Mouse (Mus musculus): ENCODE measurements around the gene Itprip. TPM values are rescaled to one million over a fixed set of nuclear protein-coding genes. Genes with fewer than 3 reads are reported as not detected.

The Itprip gene
- polyA plus RNA-seq, 1 experiment from 2014 or later = 3.1 TPM

DNA sequence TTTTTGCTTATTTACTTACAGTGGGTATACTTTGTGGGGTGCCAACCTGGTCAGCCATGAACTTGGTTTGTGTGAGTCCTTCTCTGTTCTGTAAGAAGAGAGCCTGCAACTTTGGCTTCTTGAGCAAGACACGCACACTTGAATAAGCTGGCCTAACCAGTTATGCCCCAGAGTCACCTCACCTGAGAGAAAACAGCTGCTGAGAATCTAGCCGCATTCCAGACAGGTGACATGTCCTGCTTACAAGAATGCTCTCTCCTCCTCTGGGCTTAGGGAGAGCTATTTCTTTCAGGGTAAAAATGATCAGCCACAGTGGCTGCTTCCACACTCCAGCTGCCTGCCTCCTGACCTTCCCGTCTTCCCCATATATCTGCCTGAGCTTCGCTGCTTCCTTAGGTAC lies 9.9 kb upstream of the Itprip start:
- WGBS (ENCODE audit: missing documents) = 94% methylated on average over 4 of the region's 4 CpGs
- H3K79me2 ChIP-seq (ENCODE audit: inconsistent target) = no peaks in the 10 kb centered on the region
- no peaks in the 10 kb centered on the region for H3K36me3 ChIP-seq (ENCODE audit: inconsistent target)
- H3K27ac ChIP-seq = no peak overlapping the region
- no peak overlapping the region for H3K4me3 ChIP-seq (ENCODE audit: inconsistent target)

DNA sequence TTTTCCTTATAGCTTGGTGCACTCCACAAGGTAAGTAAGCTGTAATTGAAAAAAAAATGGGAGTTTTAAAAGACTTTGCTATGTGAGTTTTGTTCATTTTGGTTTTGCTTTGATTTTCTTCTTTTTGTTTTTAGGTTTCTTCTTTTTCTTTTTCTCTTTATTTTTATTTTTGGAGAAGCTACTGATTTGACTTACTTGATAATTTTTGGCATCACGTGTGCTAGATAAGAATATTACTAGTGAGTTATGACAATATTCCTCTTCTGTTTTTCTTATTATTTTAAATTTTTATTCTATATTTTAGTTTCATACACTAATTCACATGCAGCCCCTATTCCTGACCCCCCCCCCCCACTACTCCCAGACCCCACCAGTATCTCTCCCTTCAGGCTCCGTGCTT lies 7.9 kb upstream of the Itprip start:
- no peaks in the 10 kb centered on the region for H3K36me3 ChIP-seq (ENCODE audit: inconsistent target)
- WGBS (ENCODE audit: missing documents) = 100% methylated on average over 1 of the region's 2 CpGs
- H3K79me2 ChIP-seq (ENCODE audit: inconsistent target) = no peaks in the 10 kb centered on the region
- H3K27ac ChIP-seq = no peak overlapping the region
- H3K4me3 ChIP-seq (ENCODE audit: inconsistent target) = no peak overlapping the region

- 91% methylated on average over 7 of the region's 7 CpGs for WGBS (ENCODE audit: missing documents)
- Histone ChIP-seq H3K36me3 (ENCODE audit: inconsistent target) (no peaks in the 10 kb centered on the region), H3K27ac (no peak overlapping the region), H3K4me3 (ENCODE audit: inconsistent target) (no peak overlapping the region), H3K79me2 (ENCODE audit: inconsistent target) (no peaks in the 10 kb centered on the region)
Observed at GRCm38 (mm10) chr19:47925819-47926218, 6.7 kb upstream of the Itprip start.

DNA sequence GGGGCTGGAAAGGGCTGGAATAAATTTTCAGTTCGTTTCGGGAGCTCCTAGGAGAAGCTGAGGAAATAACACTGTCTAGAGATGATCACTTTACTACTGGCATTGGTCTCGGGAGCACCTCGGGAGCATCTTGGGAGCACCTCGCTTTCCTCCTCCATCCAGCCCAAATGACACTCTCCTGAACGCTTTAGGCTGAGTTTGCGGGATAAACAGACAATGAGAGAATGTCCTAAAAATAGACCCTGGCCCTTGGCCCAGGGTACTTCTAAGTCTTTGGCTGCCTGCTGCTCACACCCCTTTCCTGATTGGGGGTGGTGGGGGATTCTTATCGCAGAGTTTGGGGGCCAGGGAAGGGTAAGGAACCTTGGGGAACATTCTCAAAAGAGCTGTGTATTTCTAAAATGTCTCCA lies 872 bp upstream of the Itprip start:
- Histone ChIP-seq H3K36me3 (ENCODE audit: inconsistent target) (no peaks in the 10 kb centered on the region), H3K4me3 (ENCODE audit: inconsistent target) (peak overlapping the region; percentile 94), H3K79me2 (ENCODE audit: inconsistent target) (peaks cover 40% of the 10 kb centered on the region), H3K27ac (peak overlapping the region; percentile 93)
- under 1% methylated on average over 8 of the region's 8 CpGs for WGBS (ENCODE audit: missing documents)

DNA sequence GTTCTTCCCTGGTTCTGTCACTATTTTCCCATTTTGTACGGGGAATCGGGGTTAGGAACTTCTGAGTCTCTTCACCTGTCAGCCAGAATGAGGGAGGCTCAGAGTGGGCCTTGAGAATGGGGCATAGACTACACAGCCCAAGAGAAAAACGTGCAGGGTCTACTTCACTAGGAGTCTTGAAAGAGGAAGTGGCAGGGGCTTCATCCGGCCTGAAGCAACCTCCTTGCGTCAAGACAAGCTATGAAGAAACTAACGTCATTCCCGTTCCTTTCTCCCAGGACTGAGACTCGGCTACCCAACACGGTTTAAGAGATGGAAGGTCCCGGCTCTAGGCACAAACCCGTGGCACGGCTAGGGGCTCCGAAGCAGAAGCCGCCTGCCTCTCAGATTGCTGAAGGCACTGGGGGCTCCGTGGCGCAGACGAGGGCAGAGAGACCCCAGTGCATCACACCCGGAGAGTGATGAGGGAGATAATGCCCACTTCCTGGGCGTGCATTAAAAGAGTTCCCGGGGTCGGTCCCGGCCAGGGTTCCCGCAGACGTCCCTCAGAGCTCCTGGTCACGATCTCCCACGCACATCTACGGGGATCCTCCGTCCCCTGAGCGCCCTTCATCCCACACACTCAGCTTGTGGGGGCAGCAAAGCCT lies 521 bp downstream of the Itprip start:
- Histone ChIP-seq H3K79me2 (ENCODE audit: inconsistent target) (peaks cover 54% of the 10 kb centered on the region), H3K4me3 (ENCODE audit: inconsistent target) (peak overlapping the region; percentile 94), H3K27ac (peak overlapping the region; percentile 93), H3K36me3 (ENCODE audit: inconsistent target) (no peaks in the 10 kb centered on the region)
- under 1% methylated on average over 29 of the region's 29 CpGs for WGBS (ENCODE audit: missing documents)

DNA sequence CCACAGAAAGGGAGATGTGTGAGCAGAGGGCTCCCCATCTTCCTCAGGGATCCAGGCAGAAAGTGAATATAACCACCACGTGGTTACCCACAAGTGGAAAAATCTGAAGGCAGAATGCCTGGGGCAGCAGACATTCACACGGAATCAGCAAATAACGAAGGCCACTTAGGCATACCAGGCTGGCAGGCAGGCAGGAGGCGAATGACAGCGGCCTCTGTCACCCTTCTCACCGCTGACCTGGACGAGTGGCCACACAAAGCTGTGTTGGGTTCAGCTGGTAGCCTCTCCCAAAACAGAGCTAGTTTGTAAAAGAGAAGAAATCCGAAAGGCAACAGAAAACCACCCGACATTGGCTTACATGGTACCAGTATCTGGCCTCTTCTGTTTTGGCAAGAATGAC lies 1.1 kb downstream of the Itprip start:
- H3K27ac ChIP-seq = peak overlapping the region; percentile 93

GRCm38 (mm10) chr19:47917396-47917795 lies 1.7 kb downstream of the Itprip start:
- Histone ChIP-seq H3K27ac (no peak overlapping the region), H3K36me3 (ENCODE audit: inconsistent target) (no peaks in the 10 kb centered on the region), H3K79me2 (ENCODE audit: inconsistent target) (peaks cover 66% of the 10 kb centered on the region), H3K4me3 (ENCODE audit: inconsistent target) (no peak overlapping the region)
- WGBS (ENCODE audit: missing documents) = 75% methylated on average over 4 of the region's 4 CpGs

More for the DNA sequence above, 1.1 kb downstream of the Itprip start:
- peak overlapping the region; percentile 94 for H3K4me3 ChIP-seq (ENCODE audit: inconsistent target)
- H3K36me3 ChIP-seq (ENCODE audit: inconsistent target) = no peaks in the 10 kb centered on the region
- WGBS (ENCODE audit: missing documents) = 21% methylated on average over 9 of the region's 9 CpGs
- H3K79me2 ChIP-seq (ENCODE audit: inconsistent target) = peaks cover 59% of the 10 kb centered on the region

- 73% methylated on average over 4 of the region's 4 CpGs for WGBS (ENCODE audit: missing documents)
- H3K79me2 ChIP-seq (ENCODE audit: inconsistent target) = peaks cover 87% of the 10 kb centered on the region
- H3K27ac ChIP-seq = no peak overlapping the region
- no peak overlapping the region for H3K4me3 ChIP-seq (ENCODE audit: inconsistent target)
- H3K36me3 ChIP-seq (ENCODE audit: inconsistent target) = no peaks in the 10 kb centered on the region
Observed at GRCm38 (mm10) chr19:47915251-47915650, 3.8 kb downstream of the Itprip start.

DNA sequence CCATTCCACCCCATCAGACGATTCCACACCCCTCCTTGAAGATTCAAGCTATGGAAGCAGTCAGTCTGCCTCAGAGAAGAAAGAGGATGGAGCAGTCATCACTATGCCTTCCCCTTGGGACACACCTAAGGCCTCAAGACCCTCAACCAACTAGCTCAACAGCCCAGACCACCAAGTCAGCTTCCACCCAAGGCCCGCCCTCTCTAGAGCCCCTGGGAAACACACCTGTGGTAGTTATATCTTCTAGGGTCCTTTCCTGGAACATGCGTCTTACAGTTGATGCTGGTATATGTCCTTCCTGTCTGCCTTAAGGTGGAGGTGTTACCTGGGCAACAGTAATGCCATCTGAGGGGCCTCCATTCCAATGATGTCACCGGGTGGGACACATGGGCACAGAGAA lies 4.9 kb downstream of the Itprip start:
- Histone ChIP-seq H3K27ac (no peak overlapping the region), H3K36me3 (ENCODE audit: inconsistent target) (no peaks in the 10 kb centered on the region), H3K79me2 (ENCODE audit: inconsistent target) (peaks cover 95% of the 10 kb centered on the region), H3K4me3 (ENCODE audit: inconsistent target) (no peak overlapping the region)
- WGBS (ENCODE audit: missing documents) = 96% methylated on average over 4 of the region's 4 CpGs

DNA sequence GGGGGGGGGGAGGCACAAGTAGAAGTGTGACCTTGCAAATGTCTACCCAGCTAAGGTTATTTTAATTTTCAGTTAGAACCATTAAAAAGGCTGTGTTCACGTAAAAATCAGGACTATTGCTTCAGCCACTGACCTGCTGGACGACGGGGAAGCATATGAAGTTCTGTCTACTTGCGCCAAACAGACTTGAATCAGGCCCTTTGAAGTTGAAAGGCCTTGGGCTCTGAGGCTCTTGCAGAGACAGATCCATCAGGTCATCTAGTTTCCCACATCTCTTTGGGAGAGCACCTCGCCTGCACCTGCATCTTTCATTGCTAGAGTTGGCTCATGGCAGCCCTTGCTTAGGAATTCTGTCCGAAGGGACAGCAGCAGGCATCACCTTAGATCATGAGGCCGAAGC lies 5.8 kb downstream of the Itprip start:
- no peak overlapping the region for H3K27ac ChIP-seq
- peaks cover 98% of the 10 kb centered on the region for H3K79me2 ChIP-seq (ENCODE audit: inconsistent target)
- H3K4me3 ChIP-seq (ENCODE audit: inconsistent target) = no peak overlapping the region
- WGBS (ENCODE audit: missing documents) = 95% methylated on average over 7 of the region's 7 CpGs
- no peaks in the 10 kb centered on the region for H3K36me3 ChIP-seq (ENCODE audit: inconsistent target)

- Histone ChIP-seq H3K79me2 (ENCODE audit: inconsistent target) (peaks cover 95% of the 10 kb centered on the region), H3K4me3 (ENCODE audit: inconsistent target) (no peak overlapping the region), H3K36me3 (ENCODE audit: inconsistent target) (no peaks in the 10 kb centered on the region), H3K27ac (no peak overlapping the region)
- 71% methylated on average over 4 of the region's 4 CpGs for WGBS (ENCODE audit: missing documents)
Observed at GRCm38 (mm10) chr19:47910751-47911150, 8.3 kb downstream of the Itprip start.

DNA sequence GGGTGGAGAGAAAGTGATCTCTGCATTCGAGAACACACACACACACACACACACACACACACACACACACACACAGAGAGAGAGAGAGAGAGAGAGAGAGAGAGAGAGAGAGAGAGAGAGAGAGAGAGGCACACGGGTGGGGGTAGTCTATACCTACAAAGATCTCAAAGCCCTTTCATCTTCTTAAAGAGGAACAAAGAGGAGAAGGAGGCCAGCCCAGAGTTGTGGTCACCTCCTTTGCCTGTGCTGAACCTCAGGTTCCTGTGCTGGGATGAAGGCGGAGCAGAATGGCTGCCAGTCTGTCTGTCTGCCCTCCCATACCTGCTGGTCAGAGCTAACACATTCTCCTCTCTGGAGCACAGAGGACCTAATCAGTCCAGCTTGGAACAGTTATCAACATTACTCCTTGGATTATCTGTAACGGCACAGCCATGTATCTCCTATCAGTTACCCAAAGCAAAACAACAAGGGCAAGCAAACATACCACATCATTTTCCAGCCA lies 8.9 kb downstream of the Itprip start:
- WGBS (ENCODE audit: missing documents) = 38% methylated on average over 1 of the region's 4 CpGs
- no peak overlapping the region for H3K4me3 ChIP-seq (ENCODE audit: inconsistent target)
- no peaks in the 10 kb centered on the region for H3K36me3 ChIP-seq (ENCODE audit: inconsistent target)
- no peak overlapping the region for H3K27ac ChIP-seq
- H3K79me2 ChIP-seq (ENCODE audit: inconsistent target) = peaks cover 95% of the 10 kb centered on the region

DNA sequence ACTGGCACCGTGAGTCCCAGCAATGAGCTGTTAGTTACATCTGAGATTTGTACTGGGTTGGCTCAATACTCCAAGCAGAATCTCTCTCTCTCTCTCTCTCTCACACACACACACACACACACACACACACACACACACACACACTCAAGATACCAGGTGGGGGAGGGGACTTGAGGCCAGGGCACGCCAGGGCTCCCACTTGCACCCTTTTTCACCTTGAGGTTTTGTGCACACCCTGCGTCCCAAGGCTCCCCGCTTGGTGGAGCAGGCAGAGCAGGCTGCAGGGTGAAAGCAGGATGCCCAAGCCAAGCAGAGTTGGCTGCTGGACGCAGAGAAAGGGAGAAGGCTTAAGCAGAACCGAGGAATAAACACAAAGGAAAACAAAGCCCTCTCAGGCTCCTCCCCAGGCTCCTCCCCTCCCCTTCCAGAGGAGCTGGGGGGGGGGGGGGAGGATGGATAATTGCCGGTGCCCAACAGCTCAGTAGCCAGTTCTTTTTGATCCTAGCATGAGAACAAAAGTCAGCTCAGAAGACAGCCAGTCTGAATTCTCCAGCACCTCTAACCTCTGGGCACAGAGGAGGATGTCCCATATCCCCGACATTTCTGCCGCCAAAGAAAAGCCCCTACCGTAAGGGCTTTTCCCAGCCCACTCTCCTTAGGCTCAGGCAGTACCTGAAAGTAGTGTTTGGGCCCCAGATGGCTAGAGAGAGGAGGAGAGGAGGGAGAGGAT lies 9.5 kb downstream of the Itprip start:
- H3K4me3 ChIP-seq (ENCODE audit: inconsistent target) = no peak overlapping the region
- H3K79me2 ChIP-seq (ENCODE audit: inconsistent target) = peaks cover 95% of the 10 kb centered on the region
- no peaks in the 10 kb centered on the region for H3K36me3 ChIP-seq (ENCODE audit: inconsistent target)
- H3K27ac ChIP-seq = no peak overlapping the region
- WGBS (ENCODE audit: missing documents) = 10% methylated on average over 10 of the region's 10 CpGs

DNA sequence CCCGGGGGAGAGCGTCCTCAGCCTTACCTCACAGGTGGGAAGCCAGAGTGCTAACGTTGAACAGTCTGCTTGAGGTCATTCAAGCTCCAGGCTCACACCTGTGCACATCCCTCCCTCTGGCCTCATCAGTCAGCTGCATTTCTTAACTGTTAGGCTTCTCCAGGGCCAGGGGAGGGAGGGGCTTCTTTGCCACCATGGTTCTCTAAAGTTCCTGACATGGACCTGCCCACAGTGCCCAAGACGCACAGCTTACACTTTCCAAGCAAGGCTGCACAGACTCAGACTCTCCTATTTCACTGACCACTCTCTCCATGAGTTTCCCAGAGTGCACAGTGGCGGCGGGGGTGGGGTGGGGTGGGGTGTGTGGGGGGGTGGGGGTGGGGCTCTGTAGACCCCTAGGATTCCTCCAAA lies 10.1 kb downstream of the Itprip start:
- no peak overlapping the region for H3K27ac ChIP-seq
- no peaks in the 10 kb centered on the region for H3K36me3 ChIP-seq (ENCODE audit: inconsistent target)
- peaks cover 95% of the 10 kb centered on the region for H3K79me2 ChIP-seq (ENCODE audit: inconsistent target)
- WGBS (ENCODE audit: missing documents) = 71% methylated on average over 6 of the region's 6 CpGs
- H3K4me3 ChIP-seq (ENCODE audit: inconsistent target) = no peak overlapping the region

DNA sequence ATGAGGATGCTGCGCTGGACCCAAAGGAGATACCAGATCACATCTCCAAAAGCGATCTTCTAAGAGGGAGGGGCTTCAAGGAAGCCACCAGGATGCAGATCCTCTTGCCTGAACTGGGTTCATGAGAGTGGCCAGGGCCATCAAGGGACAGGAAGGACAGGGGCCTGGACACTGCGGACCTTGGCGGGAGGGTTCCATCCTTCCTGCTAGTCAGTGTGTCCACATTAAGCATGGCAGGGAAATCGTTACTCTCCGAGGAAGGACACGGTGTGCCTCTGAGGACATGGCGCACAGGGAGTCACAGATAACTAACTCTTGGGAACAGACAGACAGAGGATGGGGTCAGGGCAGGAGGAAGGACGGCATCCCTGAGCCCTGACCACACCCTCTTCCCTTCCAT lies 11.5 kb downstream of the Itprip start:
- Histone ChIP-seq H3K36me3 (ENCODE audit: inconsistent target) (no peaks in the 10 kb centered on the region), H3K79me2 (ENCODE audit: inconsistent target) (peaks cover 95% of the 10 kb centered on the region), H3K27ac (no peak overlapping the region), H3K4me3 (ENCODE audit: inconsistent target) (no peak overlapping the region)
- WGBS (ENCODE audit: missing documents) = 94% methylated on average over 8 of the region's 9 CpGs

Data from macrophage (primary cell).